Mouse (Mus musculus) liver, embryonic 14.5 days (tissue): Measurements from ENCODE around the gene Ntn5. TPM values are rescaled to one million over a fixed set of nuclear protein-coding genes. Genes with fewer than 3 reads are reported as not detected.

Experiments used
- ATAC-seq: fragments of 200-750 bp; cut with Nextera tagmentation; 2 replicates; pipeline ENCODE4 v1.8.0; 2017; ENCODE audit warnings: moderate number of reproducible peaks, mild to moderate bottlenecking, moderate library complexity; ENCODE audit not compliant: insufficient read depth
- DNase-seq, 3 experiments: peaks; one replicate each; pipeline ENCODE4 v3.0.0-alpha.2; 2012 to 2013; ENCODE audit warnings: low read depth in 3 of 3, low spot score in 3 of 3
- H3K27ac ChIP-seq: fragments of 300-500 bp; sonication (generic); 2 replicates; pipeline ENCODE4 v1.5.1; 2014; ENCODE audit warnings: moderate library complexity, mild to moderate bottlenecking, control low read depth, inconsistent platforms
- H3K27me3 ChIP-seq: fragments of 300-500 bp; sonication (generic); 2 replicates; pipeline ENCODE4 v1.6.1; 2014; ENCODE audit warnings: mild to moderate bottlenecking, low read length, moderate library complexity; ENCODE audit not compliant: control insufficient read depth, insufficient read depth
- H3K36me3 ChIP-seq: fragments of 300-500 bp; sonication (generic); replicated peaks from 2 replicates; pipeline ENCODE4 v1.6.1; 2014; ENCODE audit warnings: low read depth; ENCODE audit not compliant: control insufficient read depth, insufficient read depth
- H3K4me1 ChIP-seq, 2 experiments: fragments of 200-500 bp in 1 of 2; fragments of 300-500 bp in 1 of 2; sonication (generic) in 1 of 2; replicated peaks; 2 replicates each; pipeline ENCODE4 v1.6.1; 2012 to 2014; ENCODE audit warnings: antibody characterized with exemption in 1 of 2, inconsistent platforms in 1 of 2, low read length in 1 of 2; ENCODE audit not compliant: control insufficient read depth in 2 of 2, insufficient read depth in 2 of 2
- H3K4me2 ChIP-seq: fragments of 300-500 bp; sonication (generic); 2 replicates; pipeline ENCODE4 v1.6.1; 2014; ENCODE audit warnings: low read depth, mild to moderate bottlenecking, control low read depth, moderate library complexity
- H3K4me3 ChIP-seq, 2 experiments: fragments of 200-500 bp in 1 of 2; fragments of 300-500 bp in 1 of 2; sonication (generic) in 1 of 2; 2 replicates each; pipeline ENCODE4 v1.5.1; 2012 to 2014; ENCODE audit warnings: low read depth in 2 of 2, low read length in 2 of 2, mild to moderate bottlenecking in 2 of 2, control low read depth in 1 of 2, inconsistent platforms in 1 of 2, moderate library complexity in 1 of 2; ENCODE audit not compliant: insufficient read depth in 1 of 2
- H3K9ac ChIP-seq: fragments of 300-500 bp; sonication (generic); replicated peaks from 2 replicates; pipeline ENCODE4 v1.6.1; 2014; ENCODE audit warnings: mild to moderate bottlenecking, control low read depth, moderate library complexity
- H3K9me3 ChIP-seq: fragments of 300-500 bp; sonication (generic); 2 replicates; pipeline ENCODE4 v1.6.1; 2016; ENCODE audit warnings: low read length, mixed read lengths; ENCODE audit not compliant: control insufficient read depth
- CTCF ChIP-seq: IDR thresholded peaks from 2 replicates; pipeline ENCODE4 v1.5.1; 2016; ENCODE audit warnings: antibody characterized with exemption, low read depth, control low read depth
- EP300 ChIP-seq: IDR thresholded peaks from 2 replicates; pipeline ENCODE4 v1.6.1; 2016; ENCODE audit warnings: antibody characterized with exemption, low read depth
- WGBS: fragments of 180-500 bp; shearing (Covaris S2); extraction: QIAGEN DNeasy Blood & Tissue Kit; methylation state at CpG from one replicate; pipeline ENCODE4 v1.1.7; 2014; ENCODE audit not compliant: insufficient replicate concordance; 5-methylcytosine and 5-hydroxymethylcytosine counted together
- polyA plus RNA-seq, 2 experiments: library from polyadenylated mRNA; depleted of rRNA in 1 of 2; stranded (reverse) in 1 of 2; unstranded in 1 of 2; fragments of >200 nt; fragmentation: Nextera tagmentation in 1 of 2; extraction: Ambion mirVana in 1 of 2; gene quantifications; 2 replicates each; pipeline versions ENCODE4 v1.2.1 to v1.2.3; 2012 to 2014

The Ntn5 gene
- polyA plus RNA-seq, 2 experiments = not detected

DNA sequence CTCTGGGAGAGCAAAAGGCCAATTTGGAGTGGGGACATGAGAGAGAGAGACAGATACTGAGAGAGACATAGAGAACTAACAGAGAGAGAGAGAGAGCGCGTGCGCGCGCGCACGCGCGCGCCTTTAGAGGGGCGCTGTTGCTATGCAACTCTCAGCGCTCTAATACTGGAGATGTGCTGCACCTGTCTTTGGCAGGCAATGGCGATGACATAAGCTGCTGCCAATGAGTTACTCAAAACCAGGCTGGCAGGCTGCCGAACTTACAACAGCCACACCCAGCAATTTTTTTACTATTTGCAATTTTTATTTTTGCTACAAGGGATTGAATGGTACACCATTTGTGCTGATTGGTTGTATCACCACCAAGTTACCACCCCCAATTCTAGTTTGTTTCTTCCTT, 16.1 kb upstream of the Ntn5 start:
- Histone ChIP-seq H3K4me1 (peaks cover 0 to 5% of the 10 kb centered on the region in 2 experiments; a peak in 1 of 4 replicates), H3K9me3 (no peaks in the 10 kb centered on the region), H3K9ac (no peak overlapping the region), H3K27ac (no peak overlapping the region), H3K4me2 (no peak overlapping the region), H3K4me3 (no peak overlapping the region), H3K36me3 (no peaks in the 10 kb centered on the region), H3K27me3 (no peaks in the 10 kb centered on the region)
- TF ChIP-seq EP300 = no peak
- TF ChIP-seq CTCF = no peak
- WGBS = 84% methylated on average over 14 of the region's 14 CpGs
- ATAC-seq (no peak), DNase-seq (no peak)

GRCm38 (mm10) chr7:45668921-45669320, 14.9 kb upstream of the Ntn5 start:
- no peaks in the 10 kb centered on the region for H3K36me3 ChIP-seq
- TF ChIP-seq CTCF (peak; percentile 41), EP300 (no peak)
- H3K4me2 ChIP-seq = no peak overlapping the region
- H3K4me1 ChIP-seq = peaks cover 0 to 5% of the 10 kb centered on the region in 2 experiments; a peak in 1 of 4 replicates
- DNase-seq = no peak
- H3K4me3 ChIP-seq = no peak overlapping the region
- H3K27ac ChIP-seq = no peak overlapping the region
- no peaks in the 10 kb centered on the region for H3K9me3 ChIP-seq
- H3K9ac ChIP-seq = no peak overlapping the region
- ATAC-seq = no peak
- H3K27me3 ChIP-seq = no peaks in the 10 kb centered on the region
- WGBS = 82% methylated on average over 9 of the region's 9 CpGs

- H3K4me3 ChIP-seq = no peak overlapping the region
- H3K4me1 ChIP-seq = peaks cover 3 to 10% of the 10 kb centered on the region in 2 experiments; a peak in 2 of 4 replicates
- 53% methylated on average over 7 of the region's 7 CpGs for WGBS
- no peak overlapping the region for H3K9ac ChIP-seq
- no peak overlapping the region for H3K4me2 ChIP-seq
- ATAC-seq (no peak), DNase-seq (no peak)
- no peaks in the 10 kb centered on the region for H3K27me3 ChIP-seq
- no peak overlapping the region for H3K27ac ChIP-seq
- TF ChIP-seq EP300 (no peak), CTCF (no peak)
- H3K36me3 ChIP-seq = no peaks in the 10 kb centered on the region
- H3K9me3 ChIP-seq = no peaks in the 10 kb centered on the region
Observed at GRCm38 (mm10) chr7:45677627-45678295, 6.1 kb upstream of the Ntn5 start.

- DNase-seq = no peak
- H3K4me1 ChIP-seq = peaks cover 3 to 10% of the 10 kb centered on the region in 2 experiments; a peak in 2 of 4 replicates
- H3K4me3 ChIP-seq = no peak overlapping the region
- no peak for TF ChIP-seq CTCF
- TF ChIP-seq EP300 = no peak
- no peak overlapping the region for H3K27ac ChIP-seq
- 76% methylated on average over 14 of the region's 14 CpGs for WGBS
- no peaks in the 10 kb centered on the region for H3K27me3 ChIP-seq
- H3K9me3 ChIP-seq = no peaks in the 10 kb centered on the region
- no peaks in the 10 kb centered on the region for H3K36me3 ChIP-seq
- H3K4me2 ChIP-seq = no peak overlapping the region
- no peak for ATAC-seq
- no peak overlapping the region for H3K9ac ChIP-seq
Observed at GRCm38 (mm10) chr7:45678513-45678912, 5.3 kb upstream of the Ntn5 start.

GRCm38 (mm10) chr7:45679966-45680621, 3.7 kb upstream of the Ntn5 start:
- DNase-seq = peak in 1 of 3 experiments; percentile 9
- H3K27ac ChIP-seq = no peak overlapping the region

More at GRCm38 (mm10) chr7:45679966-45680621, 3.7 kb upstream of the Ntn5 start:
- 57% methylated on average over 14 of the region's 14 CpGs for WGBS
- Histone ChIP-seq H3K4me2 (no peak overlapping the region), H3K9me3 (no peaks in the 10 kb centered on the region), H3K9ac (no peak overlapping the region), H3K4me1 (peaks cover 3 to 10% of the 10 kb centered on the region in 2 experiments; a peak in 2 of 4 replicates), H3K27me3 (no peaks in the 10 kb centered on the region), H3K4me3 (no peak overlapping the region), H3K36me3 (no peaks in the 10 kb centered on the region)
- no peak for TF ChIP-seq EP300
- TF ChIP-seq CTCF = no peak
- no peak for ATAC-seq
